Mouse (Mus musculus): ENCODE measurements around the gene Fmo9.

Gene Fmo9

GRCm38 (mm10) chr1:166681745-166682144, at the start of gene Fmo9:
Gene Fmo9, minus strand, starts transcription at chr1:166681845.
- DNase-seq (ENCODE audit: low read depth, low spot score) = no peak

GRCm38 (mm10) chr1:166730886-166731285, 49.2 kb upstream of the Fmo9 start:
- no peak for DNase-seq (ENCODE audit: low read depth, low spot score)

- no peak for DNase-seq (ENCODE audit: low read depth, low spot score)
Measured at GRCm38 (mm10) chr1:166730215-166730614, 48.6 kb upstream of the Fmo9 start.

GRCm38 (mm10) chr1:166710861-166711260, 29.2 kb upstream of the Fmo9 start:
- no peak for DNase-seq (ENCODE audit: low read depth, low spot score)

- DNase-seq (ENCODE audit: low read depth, low spot score) = no peak
Measured at GRCm38 (mm10) chr1:166702270-166702912, 20.7 kb upstream of the Fmo9 start.

- DNase-seq (ENCODE audit: low read depth, low spot score) = no peak
Measured at GRCm38 (mm10) chr1:166669264-166669663, 12.4 kb downstream of the Fmo9 start.

GRCm38 (mm10) chr1:166660800-166661199, 20.8 kb downstream of the Fmo9 start:
- DNase-seq (ENCODE audit: low read depth, low spot score) = no peak

- no peak for DNase-seq (ENCODE audit: low read depth, low spot score)
Measured at GRCm38 (mm10) chr1:166647593-166647992, 34.1 kb downstream of the Fmo9 start, which contains the start of gene Gm4847. Gene Gm4847, minus strand, starts transcription at chr1:166647693.
